Mouse (Mus musculus): ENCODE measurements around the gene Loxl1.

- TF ChIP-seq POLR2A (IDR thresholded peaks at IDR 0.05; ENCODE audit: low read depth, low read length), result no peak
- TF ChIP-seq CTCF (IDR thresholded peaks at IDR 0.05; ENCODE audit: extremely low read depth, insufficient read length, insufficient replicate concordance, low read depth, low read length), result no peak
Measured at GRCm38 (mm10) chr9:58276346-58276745, 36.6 kb downstream of the Loxl1 start.

Measured in small intestine, adult 2 months (tissue).